In the genomic region with DNA sequence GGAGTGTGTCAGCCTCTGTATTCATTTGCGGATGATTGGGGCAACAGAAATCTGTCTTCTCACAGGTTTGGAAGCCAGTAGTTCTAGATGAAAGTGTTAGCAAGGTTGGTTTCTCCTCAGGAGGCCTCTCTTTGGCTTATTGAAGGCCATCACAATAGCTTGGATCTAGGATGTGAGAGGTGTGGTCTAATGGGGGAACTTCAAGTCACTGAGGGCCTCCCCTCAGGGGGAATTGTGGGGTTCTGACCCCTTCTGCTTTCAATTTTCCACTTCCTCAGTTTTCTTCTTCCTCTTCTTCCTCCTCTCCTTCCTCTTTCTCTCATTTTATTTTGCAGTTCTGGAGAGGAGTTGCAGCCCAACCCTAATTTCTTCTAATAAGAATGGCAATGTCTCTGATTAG, we compare ENCODE assay signal across 22 mouse cellular contexts. TPM values are rescaled to one million over a fixed set of nuclear protein-coding genes. Genes with fewer than 3 reads are reported as not detected.
DNase-seq lines count a peak whose midpoint lies in the region; ATAC-seq lines count a peak whose summit lies in the region.
"Had no signal": no experiment of that assay in that cellular context is flagged by ENCODE, and none has a peak within 500 bp of the region (broad histone marks: within the 10 kb centered on the region; RNA-seq: fewer than 3 reads in every experiment).

No protein-coding gene starts in this region.

- peak; percentile 55 for DNase-seq in heart, adult 11 months
- no peak for DNase-seq in heart, adult 18-20 months
- no peak for DNase-seq in right cerebral cortex, postnatal 4 days
- no peak for DNase-seq in frontal cortex, postnatal 14 days (ENCODE audit: low spot score in 2 of 2)
- DNase-seq: adrenal gland, adult 8-10 months; adrenal gland, postnatal 14 days; B cell, adult 2 months; cerebellum, adult 11 months; cerebellum, adult 18-20 months; cerebellum, adult 8-10 months; cerebellum, adult 9-11 months; cerebellum, postnatal 14 days; cerebellum, postnatal 36 days; forebrain, postnatal 0 days had no signal

- ATAC-seq in common myeloid progenitor, adult 5-6 weeks (replicated peaks; ENCODE audit: low read depth, poor library complexity, severe bottlenecking), result peak; percentile 50; the same call in 1 of the 2 replicates
- ATAC-seq in megakaryocyte, adult 5-6 weeks (ENCODE audit: poor library complexity, severe bottlenecking), result peak; percentile 73
- ATAC-seq: activated CD4-positive, CD25-positive, alpha-beta regulatory T cell, adult 4 months; CD4-positive, CD25-positive, alpha-beta regulatory T cell, adult 4 months; forebrain, embryonic 13.5 days; forebrain, embryonic 15.5 days; forebrain, postnatal 0 days; Patski had no signal

RNA-seq across cellular contexts. Expression of a gene that starts 49.1 kb away (rescaled TPM):
- total RNA-seq in heart, adult 18-20 months (2021), result under 1 TPM; 0.17 to 0.87 TPM
- total RNA-seq in common myeloid progenitor, adult 5-6 weeks (2017), result not detected in 2 replicates
- total RNA-seq in megakaryocyte, adult 5-6 weeks (2015), result not detected in 2 replicates
- total RNA-seq in megakaryocyte, adult 5-6 weeks (2017), result not detected in 2 replicates
- total RNA-seq: CH12.LX had no signal

RNA-seq across cellular contexts. Expression of a gene that starts 59.3 kb away (rescaled TPM):
- 10 to 100 TPM; 32.3 to 37.5 TPM for total RNA-seq in heart, adult 18-20 months (2021)
- 26.6 and 38.0 TPM in 2 replicates for total RNA-seq in common myeloid progenitor, adult 5-6 weeks (2017)
- 39.3 and 42.4 TPM in 2 replicates for total RNA-seq in megakaryocyte, adult 5-6 weeks (2015)
- total RNA-seq in megakaryocyte, adult 5-6 weeks (2017), result 30.2 and 33.0 TPM in 2 replicates
